Mouse (Mus musculus) ovary, adult 18-20 months (tissue): ENCODE measurements around the gene Inpp5a.

Source experiments
- DNase-seq: peaks from one replicate; pipeline ENCODE4 v3.0.0; 2022; ENCODE audit warnings: low spot score, mixed read lengths

Inpp5a gene

DNA sequence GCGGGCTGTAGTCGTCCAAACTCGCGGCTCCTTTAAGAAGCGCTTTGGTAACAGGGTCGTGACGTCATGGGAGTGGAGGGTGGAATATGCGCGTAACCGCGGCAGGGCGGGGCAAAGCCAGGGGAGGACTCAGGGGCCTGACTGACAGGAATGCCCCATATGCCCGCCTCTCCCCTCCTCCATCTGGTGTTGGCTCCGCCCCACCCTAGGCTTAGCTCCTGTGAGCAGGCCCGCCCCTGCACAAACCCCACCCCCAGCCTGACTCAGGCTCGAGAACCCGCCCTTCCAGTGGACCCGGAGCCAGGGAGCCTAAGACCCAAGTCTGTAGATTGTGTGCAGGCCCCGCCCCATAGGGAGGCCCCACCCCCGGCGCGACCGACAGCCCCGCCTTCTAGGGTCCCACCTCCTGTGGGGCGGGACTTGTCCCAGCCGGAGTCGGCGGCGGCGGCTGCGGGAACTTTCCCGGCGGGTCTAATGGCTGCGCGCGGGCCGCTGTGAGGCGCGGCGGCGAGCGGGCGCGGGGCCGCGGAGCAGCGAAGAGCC lies at the start of gene Inpp5a:
Inpp5a (plus strand) TSS at position 440 of the 543 bp plus-strand sequence.
- DNase-seq: peak; percentile 100

DNA sequence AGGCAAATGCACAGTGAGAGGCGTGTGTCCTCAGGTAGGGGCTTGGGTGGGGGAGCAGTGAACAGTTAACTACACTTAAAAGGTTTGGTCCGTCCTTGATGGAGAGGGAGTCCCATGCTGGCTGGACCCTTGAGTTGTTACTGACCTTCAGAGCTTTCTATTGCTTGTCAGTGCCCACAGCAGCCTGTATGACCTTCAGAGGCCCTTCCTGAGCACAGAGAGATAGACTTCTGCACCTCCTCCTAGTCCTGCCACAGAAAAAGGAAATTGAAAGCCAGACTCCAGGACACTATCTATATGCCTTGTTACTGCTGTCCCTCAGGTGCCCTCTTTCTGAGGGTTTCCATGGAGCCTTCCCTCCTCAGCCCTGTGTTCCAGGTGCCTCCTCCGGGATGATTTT lies 49.7 kb upstream of the Inpp5a start:
- no peak for DNase-seq

DNA sequence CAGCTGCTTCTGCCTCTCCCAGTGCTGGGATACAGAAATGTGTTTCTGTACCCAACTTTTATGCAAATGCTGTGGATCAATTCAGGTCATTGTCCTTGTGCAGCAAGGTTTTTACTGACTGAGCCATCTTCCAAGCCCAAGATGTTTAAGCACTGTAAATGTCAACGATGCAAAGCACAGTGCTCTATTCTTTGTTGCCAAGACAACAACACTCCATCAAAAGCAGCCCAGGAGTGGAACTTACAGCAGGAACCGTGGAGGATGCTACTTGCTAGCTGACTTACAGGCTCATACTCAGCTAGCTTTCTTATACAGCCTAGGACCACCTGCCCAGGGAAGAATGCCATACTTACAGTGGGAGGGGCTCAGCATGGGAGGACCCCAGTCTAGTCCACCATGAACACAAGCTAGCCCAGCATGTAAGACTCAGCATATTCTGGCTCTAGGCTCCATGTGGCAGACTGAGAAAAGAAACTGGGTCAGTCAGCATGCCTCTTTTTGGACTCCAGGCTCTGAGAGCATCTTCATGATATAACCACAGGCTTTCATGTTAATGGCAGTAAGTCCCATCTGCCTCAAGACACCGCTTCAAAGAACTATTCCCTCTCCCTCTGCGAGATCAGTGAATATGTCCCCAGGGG lies 47.8 kb upstream of the Inpp5a start:
- no peak for DNase-seq

DNA sequence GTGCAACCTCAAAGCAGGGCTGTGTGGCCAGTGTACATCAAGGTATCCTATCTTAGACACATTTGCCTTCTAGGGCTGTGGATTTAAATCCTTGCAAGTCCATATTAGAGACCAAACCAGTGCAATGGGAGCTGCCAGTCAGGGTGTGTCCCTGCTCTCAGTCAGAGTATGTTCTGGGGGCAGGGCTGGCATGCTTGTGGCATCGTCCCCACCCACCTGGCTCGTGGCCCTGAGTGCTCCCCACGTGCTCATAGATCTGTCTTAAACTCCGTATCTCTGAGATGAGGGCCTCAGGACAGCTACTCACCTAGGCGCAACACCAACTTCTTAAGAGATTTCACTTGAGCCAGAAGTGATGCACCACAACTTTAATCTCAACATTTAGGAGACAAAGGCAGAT lies 46.1 kb upstream of the Inpp5a start:
- DNase-seq: no peak

DNA sequence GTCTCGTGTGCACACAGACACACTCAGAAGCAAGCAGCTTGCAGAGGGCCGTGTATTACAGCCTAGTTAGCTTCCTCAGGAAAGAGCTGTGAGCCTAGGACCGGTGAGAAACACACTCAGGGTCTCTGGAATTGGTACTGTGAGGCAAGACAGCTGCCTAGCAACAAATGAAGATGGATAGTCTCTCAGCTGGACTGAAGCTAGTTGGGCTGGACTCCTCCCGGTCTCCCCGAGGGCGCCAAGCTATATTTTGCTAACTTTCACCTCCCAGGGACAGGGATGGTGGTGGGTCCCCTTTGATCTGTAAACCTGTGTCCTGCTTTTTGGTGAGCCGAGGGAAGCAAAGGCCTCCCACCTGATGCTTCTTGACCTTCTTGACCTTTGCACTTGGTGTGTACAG lies 41.9 kb upstream of the Inpp5a start:
- DNase-seq: no peak

DNA sequence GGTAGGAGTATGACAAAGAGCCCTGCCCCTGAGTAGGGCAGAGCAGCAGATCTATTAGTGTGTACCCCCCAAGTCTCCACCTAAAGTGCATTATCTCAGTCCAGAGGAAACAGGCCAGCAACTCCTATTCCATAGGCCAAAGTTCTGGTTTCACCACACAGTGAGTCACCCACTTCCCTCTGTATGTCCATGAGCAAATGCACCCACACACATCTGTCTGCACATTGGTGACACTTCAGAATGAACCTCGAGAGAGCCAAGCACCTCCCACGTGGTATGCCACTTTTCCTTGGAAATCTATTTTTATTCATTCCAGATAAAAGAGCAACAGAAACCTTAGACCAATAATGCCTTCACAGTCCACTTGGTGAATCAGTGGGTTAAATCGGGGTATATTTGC lies 38.3 kb upstream of the Inpp5a start:
- no peak for DNase-seq

DNA sequence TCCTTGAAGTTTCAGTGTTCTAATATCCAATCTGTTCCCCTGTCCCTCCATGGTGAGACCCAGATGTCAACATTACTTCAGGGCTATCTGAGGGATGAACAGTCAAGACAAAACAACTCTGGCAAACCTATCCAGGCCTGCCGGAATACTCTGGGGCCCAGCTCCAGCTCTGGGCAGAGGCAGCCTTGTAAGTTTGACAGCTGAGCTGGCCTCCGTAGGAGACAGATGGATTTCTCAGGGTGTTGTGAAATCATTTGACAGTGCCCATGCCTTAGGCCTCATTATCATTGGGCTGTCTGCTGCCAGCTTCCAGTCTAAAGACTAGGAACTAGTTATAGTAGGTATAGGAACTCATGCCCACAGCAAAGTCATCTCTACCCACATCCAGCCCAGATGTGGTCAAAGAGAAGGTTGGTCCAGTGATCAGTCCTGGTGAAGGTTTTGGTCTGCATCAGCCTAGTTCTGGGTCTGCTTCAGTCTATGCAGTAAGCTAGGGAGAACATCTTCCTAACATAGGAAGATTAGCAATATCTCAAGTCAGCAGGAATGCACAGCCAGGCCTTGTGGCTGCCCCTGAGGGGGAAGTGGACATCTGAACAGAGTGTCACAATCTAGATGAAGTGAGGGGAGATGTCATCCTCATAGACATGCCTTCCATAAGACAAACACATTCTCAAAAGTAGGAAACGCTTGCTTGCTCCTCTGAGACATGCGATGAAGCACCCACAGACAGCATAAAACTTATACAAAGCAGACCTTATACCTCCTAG lies 34.4 kb upstream of the Inpp5a start:
- no peak for DNase-seq

DNA sequence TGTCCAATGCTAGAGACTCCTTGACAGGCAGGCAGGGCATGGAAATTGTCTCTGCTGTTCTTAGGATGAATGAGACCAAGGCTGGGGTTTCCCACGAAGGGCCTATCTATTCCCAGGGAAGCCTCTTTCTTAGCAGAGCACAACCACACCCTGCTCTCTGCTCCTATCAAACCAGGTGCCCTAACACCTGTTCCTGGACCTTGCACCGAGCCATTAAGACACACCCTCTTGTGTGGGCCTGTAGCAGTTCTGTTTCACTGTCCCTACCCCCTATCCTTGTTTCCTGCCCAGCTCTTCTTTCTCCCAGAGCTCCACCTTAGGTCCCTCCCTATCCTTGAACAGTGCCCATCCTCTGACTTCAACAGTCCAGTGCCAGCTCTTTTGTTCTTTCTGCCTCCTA lies 31.9 kb upstream of the Inpp5a start:
- no peak for DNase-seq

DNA sequence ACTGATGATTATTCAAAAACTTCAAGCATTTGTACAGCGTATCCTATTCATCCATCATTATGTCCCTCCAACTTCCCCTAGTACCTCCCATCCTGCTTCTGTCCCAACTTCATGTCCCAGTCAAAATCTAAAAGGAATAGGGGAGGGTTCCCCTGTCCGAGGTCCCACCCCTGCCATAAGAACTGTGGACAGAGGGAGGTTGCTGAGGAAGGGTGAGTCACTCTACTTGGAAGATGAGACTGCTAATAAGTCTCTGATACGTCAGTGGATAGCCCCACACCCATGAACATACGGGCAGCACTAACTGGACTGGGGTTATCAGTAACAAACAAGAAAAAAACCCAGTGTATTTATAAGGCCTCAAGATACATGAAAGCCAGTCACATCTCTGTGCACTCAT lies 29.0 kb upstream of the Inpp5a start:
- DNase-seq: no peak

DNA sequence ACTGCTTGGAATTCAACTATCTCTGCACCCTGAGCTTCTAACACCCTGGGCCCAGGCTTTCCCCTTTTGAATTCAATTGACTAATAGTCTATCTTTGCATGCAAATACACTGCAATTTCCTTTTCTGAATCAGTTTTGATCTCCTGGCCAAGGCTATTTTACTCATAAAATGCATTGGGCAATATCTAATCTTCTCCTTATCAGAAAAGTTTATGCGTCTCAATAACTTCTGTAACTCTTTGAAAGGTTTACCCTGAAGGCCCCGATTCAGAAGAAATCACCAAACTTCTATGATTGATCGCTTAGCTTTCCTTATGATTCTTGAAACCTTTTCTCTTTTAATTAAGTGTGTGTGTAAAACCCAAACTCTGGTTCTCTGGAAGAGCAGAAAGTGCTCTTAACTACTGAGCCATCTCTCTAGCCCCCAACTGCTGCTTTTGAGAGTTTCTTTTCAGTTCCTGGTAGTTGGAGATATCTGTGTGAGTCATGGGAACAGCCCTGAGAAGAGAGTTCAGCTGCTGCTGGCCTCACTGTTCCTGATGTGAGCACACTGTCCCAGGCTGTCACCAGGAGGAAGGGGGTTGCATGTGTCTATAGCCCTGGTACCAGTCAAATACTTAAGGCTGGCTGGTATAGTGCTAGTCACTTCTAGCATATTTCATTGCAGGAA lies 27.9 kb upstream of the Inpp5a start:
- no peak for DNase-seq

DNA sequence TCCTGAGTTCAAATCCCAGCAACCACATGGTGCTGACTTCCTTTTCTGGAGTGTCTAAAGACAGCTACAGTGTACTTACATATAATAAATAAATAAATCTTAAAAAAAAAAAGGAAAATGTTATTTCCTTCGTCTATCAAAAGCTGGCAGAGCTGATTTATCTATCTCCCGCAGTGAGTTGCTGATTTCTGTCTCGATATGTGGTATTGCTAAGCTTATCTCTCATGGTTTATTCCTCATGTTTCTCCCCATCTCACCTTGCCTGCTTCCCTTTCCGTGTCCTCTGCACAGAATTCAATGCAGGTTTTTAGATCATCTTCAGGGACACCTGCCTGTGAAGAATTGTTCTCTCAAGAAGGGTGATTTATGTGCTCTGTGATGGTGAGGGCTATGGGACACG lies 27.1 kb upstream of the Inpp5a start:
- no peak for DNase-seq

DNA sequence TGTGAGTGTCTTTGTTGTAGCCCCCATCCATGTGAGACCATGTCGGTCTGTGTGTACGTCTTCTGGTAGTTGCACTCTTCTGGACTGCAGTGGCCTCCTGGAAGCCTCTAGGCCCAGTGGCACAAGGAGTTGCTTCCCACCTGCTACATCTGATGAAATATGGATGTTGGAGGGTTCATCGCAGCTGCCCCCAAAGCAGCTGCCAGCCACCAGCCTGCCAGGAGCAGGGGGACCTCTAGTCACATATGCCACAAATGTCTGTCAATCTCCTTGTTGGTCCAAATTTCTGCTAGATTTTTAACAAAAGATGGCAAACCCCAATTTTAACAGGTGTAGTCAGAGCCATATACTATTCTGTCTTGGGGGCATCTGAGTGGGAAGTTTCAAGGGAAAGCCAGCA lies 26.4 kb upstream of the Inpp5a start:
- no peak for DNase-seq

DNA sequence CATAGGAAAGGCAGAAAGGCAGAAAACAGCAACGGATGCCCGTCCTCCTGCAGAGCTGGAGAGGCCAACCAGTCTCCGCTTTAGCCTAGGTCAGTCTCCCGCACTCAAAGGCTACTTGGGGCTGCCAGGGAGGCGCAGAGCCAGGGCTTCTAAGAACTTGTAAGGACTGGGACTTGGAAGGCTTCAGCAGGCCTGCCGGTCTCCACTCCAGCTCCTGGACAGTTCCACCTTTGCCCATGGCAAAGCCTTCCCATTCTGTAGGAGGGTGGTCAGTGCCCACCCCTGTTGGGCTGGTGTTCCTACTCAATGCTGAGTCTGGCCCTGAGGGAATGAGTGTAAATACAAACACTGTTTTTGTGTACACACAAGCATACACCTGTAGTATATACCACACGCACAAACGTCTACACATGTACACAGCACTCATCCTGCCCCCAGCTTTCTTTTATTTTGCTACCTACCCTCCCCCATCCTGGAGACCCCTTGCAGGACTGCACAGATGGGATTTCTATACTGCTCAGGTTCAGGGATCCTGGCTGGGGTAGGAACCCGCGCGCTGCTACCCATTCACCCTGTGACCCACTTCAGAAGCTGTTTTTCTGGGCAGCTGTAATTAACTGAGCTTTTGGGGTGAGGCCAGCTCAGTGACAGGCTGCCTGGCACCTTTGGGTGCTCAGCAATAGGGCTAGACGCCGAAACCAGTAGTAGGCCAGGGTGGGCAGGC lies 25.5 kb upstream of the Inpp5a start:
- DNase-seq: no peak

DNA sequence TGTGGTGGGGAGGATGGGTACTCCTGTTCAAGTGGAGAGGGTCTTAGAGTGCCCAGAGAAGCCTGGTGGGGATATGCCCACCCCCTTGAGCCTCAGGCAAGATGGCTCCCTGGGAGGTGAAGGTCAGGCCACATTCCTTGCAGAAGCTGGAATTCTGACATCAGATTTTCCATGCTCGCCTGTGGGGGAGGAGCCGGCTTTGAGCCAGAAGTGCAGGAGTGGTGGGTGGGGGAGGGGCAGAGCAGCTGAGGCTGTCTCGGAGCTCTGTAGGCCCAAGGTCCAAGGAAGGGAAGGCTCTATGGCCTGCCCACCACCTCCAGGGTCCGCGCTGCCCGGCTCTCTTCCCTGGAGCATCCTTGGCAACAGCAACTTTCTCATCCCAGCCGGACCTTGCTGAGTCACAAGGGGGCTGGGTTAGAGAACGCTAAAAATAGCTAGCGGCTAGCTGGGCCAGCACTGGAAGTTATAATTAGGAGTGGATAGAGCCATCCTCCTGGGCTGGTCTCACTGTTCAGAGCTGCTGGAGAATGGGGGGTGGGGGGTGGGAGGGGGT lies 24.8 kb upstream of the Inpp5a start:
- peak; percentile 86 for DNase-seq

DNA sequence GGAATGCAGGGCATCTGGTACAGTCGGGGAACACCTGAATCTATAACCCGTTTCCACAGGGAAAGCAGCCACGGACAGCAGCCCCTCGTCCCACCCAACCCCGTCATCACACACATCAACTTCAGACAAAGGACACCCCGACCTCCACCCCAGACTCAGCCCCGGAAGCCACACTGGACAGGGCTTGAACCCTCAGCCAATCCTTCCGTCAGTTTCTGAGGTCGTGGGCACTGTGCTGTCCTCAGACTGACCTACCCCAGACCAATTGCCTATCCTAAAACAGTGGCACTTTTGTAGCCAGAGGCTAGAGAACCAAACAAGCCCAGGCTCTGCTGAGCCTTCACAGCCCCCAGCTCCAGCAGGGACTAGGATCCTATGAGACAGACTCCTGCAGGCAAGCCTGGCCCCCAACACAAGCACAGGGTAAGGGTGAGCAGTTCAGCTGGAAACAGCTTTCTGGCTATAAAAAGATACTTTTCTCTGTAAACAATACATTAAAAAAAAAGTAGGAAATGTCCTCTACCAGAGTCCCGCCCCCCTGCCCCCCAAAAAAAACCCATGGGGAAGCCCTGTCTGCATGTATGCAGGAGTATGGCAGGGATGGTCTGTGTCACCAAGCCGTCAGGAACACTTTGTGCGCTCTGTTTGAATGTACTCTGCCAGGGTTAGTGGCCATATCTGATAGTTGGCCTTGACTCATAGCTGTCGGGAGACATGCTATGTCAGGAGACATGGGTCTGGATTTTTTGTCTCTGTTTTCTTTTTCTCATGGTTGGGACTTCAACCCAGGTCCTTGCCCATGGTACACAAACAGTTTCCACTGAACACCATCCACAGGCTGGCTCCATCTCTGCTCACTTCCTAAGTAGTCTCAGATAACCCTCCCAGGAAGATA lies 23.7 kb upstream of the Inpp5a start:
- no peak for DNase-seq

DNA sequence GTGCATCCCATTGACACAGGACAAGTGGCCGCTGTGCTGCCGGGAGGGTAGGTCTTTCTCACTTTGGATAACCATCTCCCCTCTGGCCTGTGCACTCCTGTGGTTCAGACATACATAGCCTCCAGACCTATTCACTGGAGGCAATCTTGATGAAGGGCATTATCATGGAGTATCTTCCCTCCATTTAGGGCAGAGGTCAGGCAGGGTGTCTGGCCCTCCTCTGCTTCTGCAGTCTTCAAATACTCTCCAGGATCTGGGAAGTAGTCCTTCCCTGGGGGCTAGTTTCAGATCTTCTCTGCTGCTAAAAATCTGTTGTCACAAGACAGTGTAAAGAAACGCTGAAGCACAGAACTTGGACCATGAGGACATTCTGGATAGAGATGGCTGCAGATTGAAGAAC lies 22.8 kb upstream of the Inpp5a start:
- DNase-seq: no peak

DNA sequence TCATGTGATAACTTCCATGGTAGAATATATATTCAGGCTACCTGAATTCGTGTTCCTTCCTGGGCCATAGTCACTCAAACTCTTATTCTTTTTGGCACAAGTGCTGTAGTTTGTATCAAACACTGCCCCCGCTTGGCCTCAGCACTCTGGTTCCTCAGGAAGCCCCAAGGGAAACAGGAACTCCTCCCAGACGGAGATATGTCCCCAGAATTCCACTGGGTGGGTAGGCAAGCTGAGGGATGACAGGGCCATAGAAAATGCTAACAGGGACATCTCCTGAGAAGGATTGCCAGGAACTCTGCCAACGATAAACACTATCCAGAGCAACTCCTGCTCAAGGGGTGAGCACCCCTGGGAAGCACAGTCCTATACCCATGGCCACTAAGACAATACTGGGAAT lies 22.4 kb upstream of the Inpp5a start:
- no peak for DNase-seq

DNA sequence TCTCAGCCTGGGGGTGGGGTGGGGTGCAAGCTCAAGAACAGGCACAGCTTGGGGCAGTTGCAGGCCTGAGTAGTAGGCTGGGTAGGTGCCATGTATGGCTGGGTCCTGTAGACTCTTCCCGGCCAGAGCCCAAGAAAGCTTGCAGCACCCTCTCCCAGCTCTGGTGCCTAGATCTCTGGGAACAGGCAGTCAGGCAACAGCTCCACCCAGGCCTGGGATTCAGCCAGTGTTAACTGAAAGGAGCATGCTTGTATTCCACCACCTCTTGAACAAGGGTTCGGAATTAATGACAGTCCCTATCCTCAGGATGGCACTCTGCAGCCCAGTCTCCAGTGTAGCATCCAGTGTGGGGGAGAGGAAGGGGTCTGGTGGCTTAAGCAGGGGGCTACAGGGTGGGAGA lies 20.7 kb upstream of the Inpp5a start:
- DNase-seq: no peak

DNA sequence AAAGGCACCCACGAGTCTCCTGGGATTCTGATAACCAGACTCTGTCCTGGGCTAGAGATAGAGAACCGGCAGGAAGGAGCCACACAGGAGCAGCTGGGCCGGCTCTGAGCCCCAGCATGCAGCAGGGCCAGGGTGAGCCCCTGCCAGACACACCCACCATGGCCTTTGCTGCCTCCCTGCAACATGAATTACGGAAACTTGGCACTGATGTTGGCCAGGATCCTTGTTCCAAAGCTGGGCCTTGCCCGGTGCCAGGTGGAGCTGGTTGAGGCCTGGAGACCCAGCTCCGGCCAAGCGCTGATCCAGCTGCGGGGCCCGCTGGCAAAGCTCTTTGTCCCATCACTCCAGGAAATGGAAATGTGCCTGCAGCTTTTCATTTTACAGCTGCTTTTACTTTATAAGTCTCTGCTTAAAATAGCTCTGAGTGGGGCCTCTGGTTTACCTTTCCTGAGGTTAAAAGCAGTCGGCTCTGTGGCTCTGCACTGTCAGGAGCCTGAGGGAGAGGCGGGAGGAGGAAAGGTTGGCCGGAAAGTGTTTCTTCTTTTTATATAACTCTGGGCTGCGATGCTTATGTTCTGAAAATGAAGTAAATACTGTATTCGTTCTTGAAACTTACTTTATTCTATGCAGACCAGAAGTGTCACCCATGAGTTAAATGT lies 20.1 kb upstream of the Inpp5a start:
- peak; percentile 65 for DNase-seq

DNA sequence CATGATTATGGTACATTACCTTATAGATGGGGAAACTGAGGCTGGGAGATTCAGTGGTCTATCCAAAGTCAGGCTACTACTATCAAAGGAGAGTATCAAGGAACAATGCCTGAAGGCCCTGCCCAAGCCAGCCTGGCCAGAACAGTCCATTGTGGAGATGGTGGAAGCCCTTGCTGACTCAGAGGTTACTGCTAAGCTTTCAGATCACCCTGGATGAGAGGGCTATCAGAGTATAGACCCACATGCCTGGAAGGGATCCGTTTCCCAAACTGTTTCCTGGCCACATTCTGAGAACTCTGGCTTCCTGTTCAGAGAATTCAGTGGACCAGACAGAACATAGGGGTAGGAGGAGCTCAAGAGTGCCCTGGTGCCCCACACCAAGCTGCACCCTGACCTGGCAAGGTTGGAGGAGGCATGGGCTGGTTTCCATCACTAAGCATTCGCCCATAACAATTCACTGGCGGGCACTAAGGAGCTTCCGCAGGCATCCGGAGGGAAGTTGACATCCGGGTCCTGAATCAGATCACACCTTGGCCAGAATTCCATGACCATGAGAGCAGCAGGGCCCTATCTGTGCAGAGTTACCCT lies 19.3 kb upstream of the Inpp5a start:
- DNase-seq: no peak
